Mouse (Mus musculus) neural tube, embryonic 14.5 days (tissue): ENCODE measurements at regions not wholly inside any gene's neighbourhood (a gene's known extent, or its start where the extent isn't known, plus 50 kb on each side); places are given as distances from the start of the nearest gene placed in this dataset.

Source experiments
- ATAC-seq: fragments of 200-750 bp; cut with Nextera tagmentation; 2 replicates; pipeline ENCODE4 v1.8.0; 2017; ENCODE audit warnings: low read depth, mild to moderate bottlenecking, moderate TSS enrichment, moderate library complexity
- H3K27ac ChIP-seq: fragments of 300-500 bp; sonication (generic); 2 replicates; pipeline ENCODE4 v1.5.1; 2014; ENCODE audit warnings: low read depth, mild to moderate bottlenecking, control low read depth, low read length, moderate library complexity, mixed read lengths
- H3K27me3 ChIP-seq: fragments of 300-500 bp; sonication (generic); 2 replicates; pipeline ENCODE4 v1.6.1; 2014; ENCODE audit warnings: low read length; ENCODE audit not compliant: control insufficient read depth, insufficient read depth
- H3K36me3 ChIP-seq: fragments of 300-500 bp; sonication (generic); 2 replicates; pipeline ENCODE4 v1.6.1; 2014; ENCODE audit warnings: low read length, mixed read lengths; ENCODE audit not compliant: control insufficient read depth, insufficient read depth
- H3K4me1 ChIP-seq: fragments of 300-500 bp; sonication (generic); 2 replicates; pipeline ENCODE4 v1.6.1; 2014; ENCODE audit warnings: low read length; ENCODE audit not compliant: control insufficient read depth, insufficient read depth
- H3K4me2 ChIP-seq: fragments of 300-500 bp; sonication (generic); 2 replicates; pipeline ENCODE4 v1.6.1; 2014; ENCODE audit warnings: mild to moderate bottlenecking, low read depth, low read length, control low read depth
- H3K4me3 ChIP-seq: fragments of 300-500 bp; sonication (generic); 2 replicates; pipeline ENCODE4 v1.5.1; 2014; ENCODE audit warnings: low read depth, low read length, control low read depth, mixed read lengths
- H3K9ac ChIP-seq: fragments of 300-500 bp; sonication (generic); replicated peaks from 2 replicates; pipeline ENCODE4 v1.6.1; 2014; ENCODE audit warnings: low read depth, mild to moderate bottlenecking, control low read depth, low read length, mixed read lengths
- H3K9me3 ChIP-seq: fragments of 300-500 bp; sonication (generic); 2 replicates; pipeline ENCODE4 v1.6.1; 2016; ENCODE audit warnings: low read length; ENCODE audit not compliant: control insufficient read depth
- WGBS: fragments of 180-500 bp; shearing (Covaris S2); extraction: QIAGEN DNeasy Blood & Tissue Kit; methylation state at CpG from one replicate; pipeline ENCODE4 v1.1.7; 2014; 5-methylcytosine and 5-hydroxymethylcytosine counted together

DNA sequence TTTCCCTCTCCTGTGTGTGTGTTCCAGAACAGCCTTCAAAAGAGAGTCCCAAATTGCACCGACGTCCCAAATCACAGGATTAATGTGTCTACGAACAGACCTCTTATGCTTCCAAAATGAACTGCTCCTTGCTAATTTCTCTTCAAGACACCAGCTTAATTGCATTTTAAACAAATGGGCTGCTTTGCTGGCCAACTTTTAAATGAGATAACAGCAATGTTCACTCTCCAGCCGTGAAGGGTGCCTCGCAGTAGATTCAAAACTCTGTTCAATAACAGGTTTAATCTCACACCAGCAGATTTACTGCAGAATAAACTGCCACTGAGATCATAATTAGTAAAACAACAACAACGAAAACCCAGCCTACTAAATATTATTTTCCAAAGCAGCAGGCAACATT lies 957.8 kb downstream of the Adgrl2 start:
- 52% methylated on average over 6 of the region's 6 CpGs for WGBS
- peak; percentile 66; the same call in 1 of the 2 replicates for ATAC-seq
- Histone ChIP-seq H3K27me3 (no peaks in the 10 kb centered on the region), H3K4me1 (0 out of 2 replicates have a peak, but pooled peaks cover 5% of the 10 kb centered on the region), H3K36me3 (no peaks in the 10 kb centered on the region), H3K4me2 (peak overlapping the region; percentile 16; the same call in 1 of the 2 replicates), H3K27ac (peak overlapping the region; percentile 12; the same call in 1 of the 2 replicates), H3K9me3 (no peaks in the 10 kb centered on the region), H3K9ac (no peak overlapping the region), H3K4me3 (no peak overlapping the region)

DNA sequence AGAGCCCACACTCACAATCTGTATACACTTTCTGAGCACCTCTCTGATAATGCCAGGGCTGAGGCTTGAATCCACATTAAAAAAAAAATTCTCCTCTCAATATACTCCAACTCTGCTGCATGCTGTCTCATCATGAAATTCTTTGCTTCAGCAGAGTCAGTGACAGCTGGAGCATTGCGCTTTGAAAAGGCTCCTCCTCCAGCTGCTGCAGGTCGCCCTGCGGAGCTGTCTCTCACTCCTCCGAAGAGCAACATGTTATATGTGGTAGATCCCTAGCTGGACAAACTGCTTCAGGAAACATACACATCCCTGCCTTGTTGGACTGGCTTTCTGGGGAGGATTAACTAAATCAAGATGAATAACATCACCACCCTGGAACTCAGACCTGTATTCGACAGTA lies 984.5 kb downstream of the Adgrl2 start:
- no peaks in the 10 kb centered on the region for H3K36me3 ChIP-seq
- no peak overlapping the region for H3K27ac ChIP-seq
- ATAC-seq, result no peak
- no peaks in the 10 kb centered on the region for H3K9me3 ChIP-seq
- WGBS, result 58% methylated on average over 5 of the region's 5 CpGs
- no peak overlapping the region for H3K9ac ChIP-seq
- no peaks in the 10 kb centered on the region for H3K27me3 ChIP-seq
- H3K4me3 ChIP-seq, result no peak overlapping the region
- no peaks in the 10 kb centered on the region for H3K4me1 ChIP-seq
- no peak overlapping the region for H3K4me2 ChIP-seq

- Histone ChIP-seq H3K9ac (no peak overlapping the region), H3K36me3 (no peaks in the 10 kb centered on the region), H3K27me3 (no peaks in the 10 kb centered on the region), H3K27ac (no peak overlapping the region), H3K4me3 (no peak overlapping the region), H3K4me2 (no peak overlapping the region), H3K9me3 (no peaks in the 10 kb centered on the region), H3K4me1 (no peaks in the 10 kb centered on the region)
- WGBS, result 59% methylated on average over 3 of the region's 3 CpGs
- ATAC-seq, result no peak
Measured at GRCm38 (mm10) chr3:148004006-148004405, 986.3 kb downstream of the Adgrl2 start.

- H3K4me2 ChIP-seq, result no peak overlapping the region
Measured at GRCm38 (mm10) chr3:147999330-147999953, 990.9 kb downstream of the Adgrl2 start.

GRCm38 (mm10) chr3:147991738-147992137 lies 998.6 kb downstream of the Adgrl2 start:
- no peaks in the 10 kb centered on the region for H3K4me1 ChIP-seq
- H3K4me2 ChIP-seq, result no peak overlapping the region
- H3K27ac ChIP-seq, result no peak overlapping the region
- no peak overlapping the region for H3K4me3 ChIP-seq
- H3K9ac ChIP-seq, result no peak overlapping the region
- H3K27me3 ChIP-seq, result no peaks in the 10 kb centered on the region
- H3K9me3 ChIP-seq, result no peaks in the 10 kb centered on the region
- no peaks in the 10 kb centered on the region for H3K36me3 ChIP-seq
- 80% methylated on average over 9 of the region's 9 CpGs for WGBS
- ATAC-seq, result no peak

More at GRCm38 (mm10) chr3:147999330-147999953, 990.9 kb downstream of the Adgrl2 start:
- Histone ChIP-seq H3K9ac (no peak overlapping the region), H3K27me3 (no peaks in the 10 kb centered on the region), H3K36me3 (no peaks in the 10 kb centered on the region), H3K4me3 (no peak overlapping the region), H3K27ac (no peak overlapping the region), H3K4me1 (no peaks in the 10 kb centered on the region), H3K9me3 (no peaks in the 10 kb centered on the region)
- 71% methylated on average over 15 of the region's 15 CpGs for WGBS
- ATAC-seq, result no peak

DNA sequence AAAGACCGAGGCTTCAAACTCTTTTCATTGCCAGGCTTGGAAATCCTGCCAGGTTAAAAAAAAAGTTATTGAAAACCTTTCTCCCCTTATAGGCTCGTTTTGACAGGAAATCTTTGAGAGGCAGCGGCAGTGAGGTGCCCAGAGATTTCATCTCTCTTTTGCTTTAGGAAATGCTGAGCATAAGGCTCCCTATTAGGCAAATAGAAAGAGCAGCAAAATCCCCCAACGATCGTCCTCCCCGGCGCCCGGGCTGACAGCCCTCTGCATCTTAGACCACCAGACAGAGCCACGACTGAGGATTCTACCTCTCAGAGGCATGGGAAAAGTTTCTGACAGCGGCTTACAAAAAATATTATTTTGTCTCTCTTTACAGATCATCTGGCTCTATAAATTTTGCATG lies 999.5 kb downstream of the Adgrl2 start:
- Histone ChIP-seq H3K9me3 (no peaks in the 10 kb centered on the region), H3K27me3 (no peaks in the 10 kb centered on the region), H3K4me3 (no peak overlapping the region), H3K4me2 (no peak overlapping the region), H3K4me1 (no peaks in the 10 kb centered on the region), H3K9ac (no peak overlapping the region), H3K27ac (no peak overlapping the region), H3K36me3 (no peaks in the 10 kb centered on the region)
- 58% methylated on average over 10 of the region's 10 CpGs for WGBS
- no peak for ATAC-seq

GRCm38 (mm10) chr3:147982831-147983230 lies 1007.5 kb downstream of the Adgrl2 start:
- ATAC-seq, result no peak
- Histone ChIP-seq H3K4me1 (no peaks in the 10 kb centered on the region), H3K27ac (no peak overlapping the region), H3K36me3 (no peaks in the 10 kb centered on the region), H3K9ac (no peak overlapping the region), H3K9me3 (no peaks in the 10 kb centered on the region), H3K4me3 (no peak overlapping the region), H3K4me2 (no peak overlapping the region), H3K27me3 (no peaks in the 10 kb centered on the region)
- 58% methylated on average over 5 of the region's 5 CpGs for WGBS

GRCm38 (mm10) chr3:147981621-147982020 lies 1008.7 kb downstream of the Adgrl2 start:
- no peak overlapping the region for H3K4me3 ChIP-seq
- no peak overlapping the region for H3K27ac ChIP-seq
- 64% methylated on average over 4 of the region's 4 CpGs for WGBS
- no peaks in the 10 kb centered on the region for H3K4me1 ChIP-seq
- no peaks in the 10 kb centered on the region for H3K36me3 ChIP-seq
- ATAC-seq, result no peak
- H3K27me3 ChIP-seq, result no peaks in the 10 kb centered on the region
- H3K9me3 ChIP-seq, result no peaks in the 10 kb centered on the region
- no peak overlapping the region for H3K9ac ChIP-seq
- no peak overlapping the region for H3K4me2 ChIP-seq

- Histone ChIP-seq H3K27me3 (no peaks in the 10 kb centered on the region), H3K4me2 (no peak overlapping the region), H3K4me3 (no peak overlapping the region), H3K9ac (no peak overlapping the region), H3K27ac (peak overlapping the region; percentile 39; the same call in 1 of the 2 replicates), H3K9me3 (no peaks in the 10 kb centered on the region), H3K4me1 (no peaks in the 10 kb centered on the region; the same call in 1 of the 2 replicates), H3K36me3 (no peaks in the 10 kb centered on the region)
- ATAC-seq, result 0 out of 2 replicates have a peak, but pooled peaks have one; percentile 34
- 68% methylated on average over 3 of the region's 3 CpGs for WGBS
Measured at GRCm38 (mm10) chr3:147976579-147976978, 1013.8 kb downstream of the Adgrl2 start.
